Mouse (Mus musculus) cerebellum, postnatal 10 days (tissue): Measurements from ENCODE around the gene Slc17a2.
A peak's percentile ranks its signal among the peaks of the same experiment; 100 is the strongest.

Source experiments
- DNase-seq, 2 experiments: peaks; one replicate each; pipeline ENCODE4 v3.0.0; 2021; ENCODE audit warnings: mixed read lengths in 2 of 2

Slc17a2 gene

DNA sequence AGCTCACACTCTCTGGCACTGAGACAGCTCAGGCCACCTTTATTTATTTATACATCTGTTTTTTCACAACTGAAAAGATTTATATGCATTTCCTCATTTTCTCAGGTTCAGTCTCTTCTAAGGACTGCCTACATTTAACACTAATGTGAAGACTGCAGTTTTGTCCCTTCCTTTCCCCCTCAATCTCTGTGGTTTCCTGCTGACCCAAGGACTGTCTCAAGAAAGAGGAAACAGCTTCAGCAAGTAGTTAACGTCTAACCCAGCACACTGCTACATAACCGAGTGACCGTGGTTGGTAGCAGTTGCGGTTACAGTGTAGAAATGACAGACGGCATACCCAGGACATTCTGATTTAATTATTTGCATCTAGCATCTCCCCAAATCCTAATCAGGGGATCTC lies 7.4 kb upstream of the Slc17a2 start:
- DNase-seq: no peak

GRCm38 (mm10) chr13:23804532-23804931 lies 2.3 kb upstream of the Slc17a2 start:
- DNase-seq: no peak

DNA sequence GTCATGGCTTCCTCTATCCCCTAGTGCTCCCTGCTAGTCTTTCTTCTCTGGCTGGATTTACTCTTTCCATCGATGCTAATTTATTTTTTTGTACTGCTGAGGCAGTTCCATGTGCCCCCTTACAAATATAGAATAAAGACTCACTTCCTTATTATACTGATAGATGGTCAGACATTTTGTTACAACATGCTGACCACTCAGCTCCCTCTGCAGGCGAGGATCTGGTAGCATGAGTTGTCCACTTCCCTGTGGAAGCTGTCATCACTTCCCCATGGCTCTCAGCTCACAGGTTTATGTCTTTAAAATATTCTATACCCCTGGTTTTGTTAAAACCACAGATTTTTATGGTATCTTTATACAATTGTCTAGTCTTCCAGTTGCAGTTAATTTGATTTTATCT lies 9.4 kb downstream of the Slc17a2 start:
- no peak for DNase-seq

- DNase-seq: no peak
These were observed 13.6 kb downstream of the Slc17a2 start for GRCm38 (mm10) chr13:23820179-23820940.

DNA sequence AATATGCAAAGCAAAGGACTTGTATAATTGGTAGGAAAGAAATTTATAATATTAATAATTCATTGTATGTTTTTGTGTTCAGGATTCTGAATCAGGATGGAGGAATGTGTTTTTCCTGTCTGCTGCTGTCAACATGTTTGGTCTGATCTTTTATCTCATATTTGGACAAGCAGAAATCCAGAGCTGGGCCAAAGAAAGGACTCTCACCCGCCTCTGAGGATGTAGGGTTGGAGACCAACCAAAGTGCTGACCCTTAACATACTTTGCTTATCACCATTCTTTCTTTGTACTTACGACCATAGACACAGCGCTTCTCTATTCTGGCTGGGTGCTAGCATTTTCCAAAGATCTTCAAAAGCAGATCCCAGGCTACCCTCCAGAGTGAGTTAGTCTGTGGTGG lies 15.4 kb downstream of the Slc17a2 start:
- no peak for DNase-seq

- no peak for DNase-seq
These were observed 19.8 kb downstream of the Slc17a2 start for GRCm38 (mm10) chr13:23826606-23827005.

DNA sequence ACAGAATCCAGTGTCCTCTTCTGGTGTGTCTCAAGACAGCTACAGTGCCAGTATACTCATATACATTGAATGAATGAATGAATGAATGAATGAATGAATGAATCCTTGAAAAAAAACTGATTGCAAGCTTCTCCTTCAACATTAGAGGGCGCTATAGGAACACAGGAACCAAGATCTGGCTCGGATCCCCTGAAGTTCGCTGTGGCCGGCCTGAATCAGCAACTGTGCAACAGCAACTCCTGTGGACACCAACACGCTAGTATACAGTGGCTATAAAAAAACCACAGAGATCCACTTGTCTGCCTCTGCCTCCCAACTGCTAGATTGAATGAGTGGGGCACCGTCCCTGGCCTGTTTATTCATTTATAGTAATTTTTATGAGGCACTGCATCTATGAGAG lies 26.3 kb downstream of the Slc17a2 start:
- DNase-seq: peak; percentile 53 to 65

DNA sequence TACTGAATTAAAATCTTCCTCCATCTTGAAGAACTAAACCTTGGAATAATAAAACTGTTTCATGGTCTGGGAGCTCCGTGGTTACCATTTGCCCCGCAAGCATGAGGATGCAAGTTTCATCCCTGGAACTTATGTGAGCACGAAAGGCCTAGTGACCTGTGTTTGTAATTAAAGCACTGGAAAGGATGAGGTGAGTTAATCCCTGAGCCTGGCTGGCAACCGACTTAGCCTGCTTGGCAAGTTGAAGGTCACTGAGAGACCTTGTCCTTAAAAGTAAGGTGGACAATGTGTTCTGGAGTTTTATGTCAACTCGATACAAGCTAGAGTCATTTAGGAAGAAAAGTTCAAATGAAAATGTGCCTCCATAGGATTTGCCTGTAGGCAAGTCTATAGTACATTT lies 28.0 kb downstream of the Slc17a2 start:
- no peak for DNase-seq

- no peak for DNase-seq
These were observed 29.8 kb downstream of the Slc17a2 start for GRCm38 (mm10) chr13:23836630-23837029.

DNA sequence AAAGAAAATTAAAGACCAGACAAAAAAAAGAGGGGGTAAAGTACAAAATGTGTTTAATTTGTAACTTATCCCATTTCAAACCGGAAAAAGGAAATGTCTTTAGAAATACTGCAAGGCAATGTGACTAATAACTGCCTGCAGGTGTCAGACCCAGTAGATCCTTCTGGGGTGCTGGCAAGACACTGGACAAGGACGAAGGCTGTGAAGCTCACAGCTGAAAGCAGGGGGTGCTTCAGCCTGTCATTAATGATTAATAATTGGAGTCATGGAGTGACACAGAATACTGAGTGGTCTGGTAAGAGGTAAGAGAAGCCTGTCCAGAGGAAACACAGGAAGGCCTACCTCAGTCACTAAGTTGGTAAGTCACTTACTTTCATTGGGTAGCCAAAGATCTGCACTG lies 32.5 kb downstream of the Slc17a2 start, which contains the start of gene Slc17a3:
TSS of gene Slc17a3 (plus strand) at position 127 of the 400 bp plus-strand sequence.
- DNase-seq: no peak

- DNase-seq: no peak
These were observed 39.1 kb downstream of the Slc17a2 start for GRCm38 (mm10) chr13:23845851-23846250.

DNA sequence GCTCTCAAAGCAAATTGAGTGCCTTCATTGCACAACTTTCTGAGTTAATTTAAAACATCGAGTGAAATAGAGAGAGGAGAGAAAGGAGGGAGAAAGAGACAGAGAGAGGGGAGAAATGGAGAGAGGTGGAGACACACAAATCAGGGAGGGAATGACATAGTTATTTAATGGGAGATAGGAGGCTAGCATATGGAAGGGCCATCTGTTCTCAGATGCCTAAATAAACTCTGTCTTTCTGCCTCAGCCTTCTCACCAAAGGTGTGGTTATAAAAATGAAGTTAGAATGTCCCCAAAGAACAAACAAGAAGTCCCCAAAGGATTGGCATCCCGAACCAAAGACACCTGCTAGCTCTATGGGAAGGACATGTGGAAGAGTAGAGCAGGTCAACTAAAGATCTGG lies 42.5 kb downstream of the Slc17a2 start:
- DNase-seq: no peak

DNA sequence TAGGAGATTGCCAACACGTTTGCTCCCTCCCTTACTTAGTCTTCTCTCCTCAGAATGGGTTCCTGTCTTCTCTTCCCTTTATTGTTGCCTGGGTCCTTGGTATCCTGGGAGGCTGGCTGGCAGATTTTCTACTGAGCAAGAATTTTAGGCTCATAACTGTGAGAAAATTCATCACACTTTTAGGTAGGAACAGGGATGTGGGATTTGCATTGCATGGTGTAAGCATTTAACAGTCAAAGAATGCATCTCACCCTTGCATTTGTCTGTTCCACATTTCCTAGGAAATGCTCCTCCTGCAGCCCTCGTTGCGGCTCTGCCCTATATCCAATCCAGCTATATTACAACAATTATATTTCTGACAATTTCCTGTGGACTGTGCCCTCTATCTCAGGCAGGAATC lies 49.6 kb downstream of the Slc17a2 start:
- DNase-seq: no peak

GRCm38 (mm10) chr13:23861815-23862214 lies 55.0 kb downstream of the Slc17a2 start:
- no peak for DNase-seq

DNA sequence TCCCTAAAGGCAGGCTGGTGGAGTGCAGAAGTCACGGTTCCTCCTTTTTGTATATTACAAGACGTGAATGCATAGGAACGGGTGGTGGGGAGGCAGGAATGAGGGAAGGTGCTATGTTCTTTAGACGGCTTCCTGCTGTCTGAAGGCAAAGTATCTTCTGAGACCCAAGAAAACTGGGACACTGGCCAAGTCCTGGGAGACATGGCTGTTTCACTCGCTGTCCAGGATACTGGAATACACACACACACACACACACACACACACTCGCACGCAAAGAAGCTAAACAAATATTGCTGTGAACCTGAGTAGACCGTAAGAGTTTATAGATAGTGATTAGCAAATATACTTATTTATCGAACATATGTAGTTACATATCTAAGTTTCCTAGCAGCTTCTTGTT lies 57.9 kb downstream of the Slc17a2 start:
- DNase-seq: peak; percentile 5 to 15

- DNase-seq: no peak
These were observed 59.4 kb downstream of the Slc17a2 start for GRCm38 (mm10) chr13:23866086-23866710.

- DNase-seq: peak; percentile 3
These were observed 60.2 kb downstream of the Slc17a2 start for GRCm38 (mm10) chr13:23867000-23867399.

- peak in 1 of 2 experiments; percentile 5 for DNase-seq
These were observed 60.6 kb downstream of the Slc17a2 start, which contains the start of gene Slc17a1 for GRCm38 (mm10) chr13:23867405-23867804. Slc17a1 (plus strand) TSS chr13:23867750.

DNA sequence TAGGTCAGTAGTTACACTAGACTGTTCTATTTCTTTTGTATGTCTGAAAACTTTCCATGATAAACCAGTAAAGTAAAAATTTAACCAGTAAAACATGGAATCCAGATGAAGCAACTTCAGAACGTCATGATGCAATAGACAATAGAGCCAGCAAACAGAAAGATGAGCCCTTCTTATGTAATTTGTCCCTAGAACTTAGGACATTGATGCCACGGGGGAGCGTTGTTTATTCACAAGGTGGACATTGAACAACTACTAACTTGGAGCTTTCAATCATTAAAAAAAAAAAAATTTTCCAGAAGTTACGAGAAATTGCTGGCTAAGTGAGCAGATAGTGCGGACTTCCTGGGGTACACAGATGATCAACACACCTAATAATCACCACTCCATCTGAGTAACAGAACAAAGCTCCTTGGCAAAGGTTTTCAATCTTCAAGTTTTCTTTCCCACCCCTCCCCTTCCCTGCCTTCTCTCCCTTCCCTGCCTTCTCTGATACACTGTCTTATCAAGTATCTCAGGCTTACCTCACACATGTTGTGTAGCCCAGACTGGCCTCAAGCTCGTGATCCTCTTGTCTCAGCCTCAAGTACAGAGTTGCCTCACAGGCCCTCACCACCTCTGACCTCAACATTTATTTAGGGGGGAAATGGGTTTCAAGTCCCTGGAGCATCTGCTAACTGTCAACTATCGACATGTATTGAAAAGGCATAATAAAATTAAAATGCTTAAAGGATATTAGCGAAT lies 62.2 kb downstream of the Slc17a2 start:
- DNase-seq: no peak

DNA sequence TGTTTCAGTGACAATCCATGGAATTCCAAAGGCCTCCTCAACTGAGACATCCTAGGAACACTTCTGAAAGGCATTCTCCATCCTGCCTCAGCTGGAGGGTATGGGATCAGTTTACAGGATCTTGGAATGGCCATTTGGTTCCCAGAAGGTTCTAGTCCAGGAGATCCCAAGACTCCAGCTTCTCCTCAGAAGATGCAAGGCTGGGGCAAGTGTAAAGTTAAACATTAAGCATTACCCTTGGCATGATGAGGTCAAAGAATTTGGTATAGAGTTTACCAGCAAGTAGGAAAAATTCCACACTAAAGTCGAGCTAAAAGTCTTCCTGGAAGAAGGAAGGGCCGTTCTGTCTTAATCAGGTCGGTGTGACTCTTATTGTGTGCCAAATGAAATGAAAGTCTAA lies 63.2 kb downstream of the Slc17a2 start:
- DNase-seq: no peak

DNA sequence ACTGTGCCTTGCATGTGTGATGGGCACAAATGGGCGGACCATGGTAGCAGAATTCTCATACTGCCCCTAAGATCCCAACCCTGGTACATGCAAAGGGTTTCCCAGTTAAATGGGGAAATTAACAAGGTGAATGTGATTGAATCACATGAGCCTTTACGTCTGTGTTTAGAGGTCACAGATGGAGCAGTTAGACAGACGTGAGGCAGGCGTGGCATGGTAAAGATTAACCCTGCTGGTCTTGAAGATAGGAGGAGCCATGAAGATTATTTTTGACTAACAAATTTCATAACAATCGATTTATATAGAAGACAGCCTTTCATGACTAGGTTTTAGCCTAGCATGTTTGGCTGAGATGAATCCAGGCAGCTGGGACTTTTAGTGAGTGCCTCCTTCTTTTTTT lies 66.3 kb downstream of the Slc17a2 start:
- DNase-seq: no peak
